Mouse (Mus musculus) lung, embryonic 14.5 days (tissue): Measurements from ENCODE around the gene Nr1h4. TPM values are rescaled to one million over a fixed set of nuclear protein-coding genes. Genes with fewer than 3 reads are reported as not detected.

Experiments used
- ATAC-seq: fragments of 200-750 bp; cut with Nextera tagmentation; 2 replicates; pipeline ENCODE4 v1.8.0; 2017; ENCODE audit warnings: mild to moderate bottlenecking, moderate TSS enrichment, moderate library complexity; ENCODE audit not compliant: insufficient read depth
- DNase-seq: peaks from one replicate; pipeline ENCODE4 v3.0.0-alpha.2; 2015
- H3K27ac ChIP-seq: fragments of 300-500 bp; sonication (generic); 2 replicates; pipeline ENCODE4 v1.5.1; 2014; ENCODE audit warnings: low read depth, mild to moderate bottlenecking, moderate library complexity
- H3K27me3 ChIP-seq: fragments of 300-500 bp; sonication (generic); 2 replicates; pipeline ENCODE4 v1.6.1; 2014; ENCODE audit warnings: low read length, control low read depth; ENCODE audit not compliant: insufficient read depth
- H3K36me3 ChIP-seq: fragments of 300-500 bp; sonication (generic); 2 replicates; pipeline ENCODE4 v1.6.1; 2014; ENCODE audit warnings: control low read depth; ENCODE audit not compliant: insufficient read depth
- H3K4me1 ChIP-seq: fragments of 300-500 bp; sonication (generic); 2 replicates; pipeline ENCODE4 v1.6.1; 2014; ENCODE audit warnings: antibody characterized with exemption, control low read depth; ENCODE audit not compliant: insufficient read depth
- H3K4me2 ChIP-seq: fragments of 300-500 bp; sonication (generic); 2 replicates; pipeline ENCODE4 v1.6.1; 2014; ENCODE audit warnings: mild to moderate bottlenecking
- H3K4me3 ChIP-seq: fragments of 300-500 bp; sonication (generic); 2 replicates; pipeline ENCODE4 v1.5.1; 2014; ENCODE audit warnings: low read depth, low read length
- H3K9ac ChIP-seq: fragments of 300-500 bp; sonication (generic); 2 replicates; pipeline ENCODE4 v1.6.1; 2014
- H3K9me3 ChIP-seq: fragments of 300-500 bp; sonication (generic); 2 replicates; pipeline ENCODE4 v1.6.1; 2016; ENCODE audit warnings: low read depth, low read length, control low read depth
- CTCF ChIP-seq: IDR thresholded peaks from 2 replicates; pipeline ENCODE4 v1.5.1; 2016; ENCODE audit warnings: antibody characterized with exemption, low read depth
- WGBS: fragments of 180-500 bp; shearing (Covaris S2); extraction: QIAGEN DNeasy Blood & Tissue Kit; methylation state at CpG from one replicate; pipeline ENCODE4 v1.1.7; 2014; 5-methylcytosine and 5-hydroxymethylcytosine counted together
- polyA plus RNA-seq: library from polyadenylated mRNA; unstranded; fragments of >200 nt; fragmentation: Nextera tagmentation; extraction: Ambion mirVana; gene quantifications from 2 replicates; pipeline ENCODE4 v1.2.1, GENCODE M21; 2014

Gene Nr1h4
- polyA plus RNA-seq, 1 experiment from 2014 or later: 0.38 TPM

DNA sequence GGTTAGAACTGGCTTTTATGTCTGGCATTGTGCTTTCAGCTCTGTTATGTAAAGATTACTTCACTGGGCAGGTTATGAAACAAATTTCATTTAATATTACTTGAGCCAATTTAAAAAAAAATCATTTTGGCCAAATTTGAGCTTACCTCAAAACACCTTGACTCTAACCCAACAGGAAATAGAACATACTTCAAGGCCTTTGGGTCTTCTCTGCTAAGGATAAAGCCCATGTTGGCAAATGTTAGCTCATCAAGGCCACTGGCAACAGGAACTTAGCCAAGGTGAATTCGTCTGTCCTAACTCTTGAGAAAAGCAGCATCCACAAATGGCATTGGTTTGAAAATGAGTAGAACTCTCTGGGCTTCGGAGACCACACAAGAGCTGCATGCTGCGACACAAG lies 43.1 kb downstream of the Nr1h4 start:
- ATAC-seq (no peak), DNase-seq (no peak)
- H3K4me3 ChIP-seq: no peak overlapping the region
- H3K27ac ChIP-seq: no peak overlapping the region
- TF ChIP-seq CTCF: no peak
- 83% methylated on average over 3 of the region's 3 CpGs for WGBS
- no peaks in the 10 kb centered on the region for H3K9me3 ChIP-seq
- no peaks in the 10 kb centered on the region for H3K27me3 ChIP-seq
- H3K4me1 ChIP-seq: no peaks in the 10 kb centered on the region
- H3K36me3 ChIP-seq: no peaks in the 10 kb centered on the region
- no peak overlapping the region for H3K4me2 ChIP-seq
- H3K9ac ChIP-seq: no peak overlapping the region

DNA sequence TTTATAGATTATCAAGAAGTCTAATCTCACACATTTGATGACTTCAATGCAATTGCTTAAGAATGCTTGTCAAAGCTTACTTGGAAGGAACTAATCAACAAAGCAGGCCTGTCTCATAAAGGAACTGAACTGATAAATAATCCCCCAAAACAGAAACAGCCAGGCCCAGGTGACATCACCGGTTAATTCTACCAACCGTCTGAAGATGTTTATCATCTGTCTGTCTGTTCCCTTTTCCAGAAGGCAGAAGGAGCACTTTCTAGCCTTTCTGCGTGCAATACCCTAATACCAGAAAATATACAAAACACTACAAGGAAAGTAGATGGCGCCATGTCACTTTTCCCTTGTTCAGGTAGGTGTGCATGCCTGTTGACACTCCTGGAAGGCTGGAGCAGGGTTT lies 43.9 kb downstream of the Nr1h4 start:
- H3K27ac ChIP-seq: no peak overlapping the region
- 58% methylated on average over 4 of the region's 4 CpGs for WGBS
- DNase-seq (no peak), ATAC-seq (no peak)
- H3K4me1 ChIP-seq: no peaks in the 10 kb centered on the region
- TF ChIP-seq CTCF: no peak
- H3K4me3 ChIP-seq: no peak overlapping the region
- H3K36me3 ChIP-seq: no peaks in the 10 kb centered on the region
- H3K4me2 ChIP-seq: no peak overlapping the region
- H3K27me3 ChIP-seq: no peaks in the 10 kb centered on the region
- no peak overlapping the region for H3K9ac ChIP-seq
- no peaks in the 10 kb centered on the region for H3K9me3 ChIP-seq

DNA sequence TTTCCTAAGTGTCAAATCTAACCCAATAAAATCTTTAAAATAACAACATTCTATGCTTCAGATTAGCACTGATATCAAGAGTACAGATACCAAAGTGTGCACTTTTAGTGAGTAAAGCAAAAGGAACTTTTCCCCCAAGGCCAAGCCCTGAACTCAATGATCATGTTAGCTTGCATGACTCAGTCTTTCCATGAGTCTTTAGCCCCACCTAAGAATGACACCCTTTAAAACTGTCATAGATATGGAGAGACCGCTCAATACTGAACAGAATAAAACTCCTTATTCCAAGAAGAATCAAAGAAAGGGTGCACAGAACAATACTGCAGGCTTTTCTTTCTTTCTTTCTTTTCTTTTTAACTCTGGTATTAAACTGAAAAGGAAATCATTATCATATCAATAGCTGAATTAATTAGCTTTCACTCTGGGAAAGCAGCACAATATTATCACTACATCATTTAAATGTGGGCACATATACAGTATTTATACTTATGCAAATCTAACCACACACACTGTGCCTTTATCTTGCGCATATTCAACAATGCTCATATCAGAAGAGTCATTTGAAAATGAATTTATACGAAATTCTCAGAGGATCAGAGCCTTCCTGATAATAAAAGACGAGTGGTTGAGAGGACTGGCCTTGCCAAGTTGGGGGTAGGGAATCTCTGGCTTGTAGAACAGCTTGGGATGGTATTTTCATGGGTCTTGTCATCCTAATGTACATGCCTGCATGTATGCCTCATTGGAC lies 46.2 kb downstream of the Nr1h4 start:
- H3K4me1 ChIP-seq: no peaks in the 10 kb centered on the region
- no peak for ATAC-seq
- 65% methylated on average over 4 of the region's 4 CpGs for whole genome bisulfite sequencing
- no peak for TF ChIP-seq CTCF
- no peaks in the 10 kb centered on the region for H3K9me3 ChIP-seq
- no peaks in the 10 kb centered on the region for H3K27me3 ChIP-seq
- H3K4me3 ChIP-seq: no peak overlapping the region
- no peaks in the 10 kb centered on the region for H3K36me3 ChIP-seq
- no peak overlapping the region for H3K9ac ChIP-seq
- H3K4me2 ChIP-seq: no peak overlapping the region
- no peak overlapping the region for H3K27ac ChIP-seq
- DNase-seq: no peak

DNA sequence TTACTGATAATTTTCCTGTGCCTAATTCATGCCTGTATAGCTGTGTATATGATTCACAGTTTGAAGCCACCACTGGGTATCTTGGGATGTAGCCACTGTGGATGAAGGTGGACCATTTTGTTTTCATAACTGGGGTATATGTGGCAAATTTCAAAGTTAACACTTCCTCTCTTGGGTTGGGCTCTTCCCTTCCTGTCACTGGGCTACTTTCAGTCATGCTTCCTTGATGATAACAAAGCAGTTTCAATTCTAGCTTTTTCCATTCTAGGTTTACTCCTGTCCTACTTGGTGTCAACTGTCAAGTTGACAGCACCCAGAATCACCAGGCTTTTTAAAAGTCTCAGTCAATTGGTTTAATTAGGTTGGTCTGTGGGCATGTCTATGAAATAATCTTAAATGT lies 48.5 kb downstream of the Nr1h4 start:
- no peak for ATAC-seq
- Histone ChIP-seq H3K27ac (no peak overlapping the region), H3K9me3 (no peaks in the 10 kb centered on the region), H3K27me3 (no peaks in the 10 kb centered on the region), H3K36me3 (no peaks in the 10 kb centered on the region), H3K4me3 (no peak overlapping the region), H3K9ac (no peak overlapping the region), H3K4me2 (no peak overlapping the region), H3K4me1 (no peaks in the 10 kb centered on the region)
- no peak for TF ChIP-seq CTCF
- no peak for DNase-seq

DNA sequence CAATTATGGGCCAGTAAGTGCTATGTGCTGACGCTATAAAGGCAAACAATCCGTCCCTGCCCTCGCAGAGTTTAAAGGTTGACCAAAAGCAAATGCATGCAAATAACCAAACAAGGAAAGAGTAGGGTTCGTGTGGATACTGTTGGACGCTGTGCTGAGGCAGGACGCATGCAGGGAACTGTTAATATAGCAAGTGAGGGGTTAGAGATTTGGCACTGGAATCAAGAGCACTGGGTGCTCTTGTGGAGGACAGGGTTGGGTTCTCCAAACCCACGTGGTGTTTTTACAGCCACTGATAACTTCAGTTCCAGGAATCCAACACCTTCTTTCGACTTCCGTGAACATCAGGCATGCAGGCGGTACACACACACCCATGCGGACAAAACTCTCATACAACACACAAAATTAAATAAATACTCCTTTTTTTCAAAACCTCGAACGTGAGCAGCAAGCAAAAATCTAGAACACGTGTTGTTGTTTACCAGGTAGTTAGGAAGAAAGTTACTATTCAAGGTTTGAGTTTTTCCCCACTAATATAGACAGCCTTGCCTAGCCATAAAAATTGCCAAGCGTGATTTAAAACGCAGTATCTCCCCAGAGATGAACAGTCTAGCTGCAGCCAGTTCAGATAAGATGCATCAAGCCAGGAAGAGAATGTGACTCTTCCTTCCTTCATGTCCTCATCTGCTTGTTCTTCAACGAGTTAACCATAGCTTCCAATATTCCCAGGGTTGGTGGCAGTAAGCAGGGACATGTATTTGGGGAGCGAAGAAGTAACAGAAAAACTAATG lies 49.4 kb downstream of the Nr1h4 start:
- no peaks in the 10 kb centered on the region for H3K36me3 ChIP-seq
- no peaks in the 10 kb centered on the region for H3K9me3 ChIP-seq
- DNase-seq (no peak), ATAC-seq (no peak)
- H3K27me3 ChIP-seq: no peaks in the 10 kb centered on the region
- no peak overlapping the region for H3K4me3 ChIP-seq
- no peak for TF ChIP-seq CTCF
- H3K27ac ChIP-seq: no peak overlapping the region
- WGBS: 74% methylated on average over 18 of the region's 18 CpGs
- no peaks in the 10 kb centered on the region for H3K4me1 ChIP-seq
- H3K9ac ChIP-seq: no peak overlapping the region
- H3K4me2 ChIP-seq: no peak overlapping the region

DNA sequence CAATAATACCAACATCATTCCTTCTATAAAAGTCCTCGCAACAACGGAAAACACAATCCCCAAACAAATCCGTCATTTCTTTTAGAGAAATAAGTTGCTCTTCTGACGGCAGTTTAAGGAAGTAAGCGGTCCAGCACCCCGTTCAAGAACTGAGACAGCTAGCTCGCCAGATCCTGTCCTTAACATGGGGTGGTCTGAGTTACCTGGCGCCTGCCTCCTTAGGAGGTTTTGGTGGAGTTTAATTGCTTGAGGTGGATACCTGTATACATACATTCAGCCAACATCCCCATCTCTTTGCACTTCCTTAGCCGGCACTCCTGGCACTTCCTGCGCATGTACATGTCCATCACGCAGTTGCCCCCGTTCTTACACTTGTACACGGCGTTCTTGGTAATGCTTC lies 50.3 kb downstream of the Nr1h4 start:
- TF ChIP-seq CTCF: no peak

DNA sequence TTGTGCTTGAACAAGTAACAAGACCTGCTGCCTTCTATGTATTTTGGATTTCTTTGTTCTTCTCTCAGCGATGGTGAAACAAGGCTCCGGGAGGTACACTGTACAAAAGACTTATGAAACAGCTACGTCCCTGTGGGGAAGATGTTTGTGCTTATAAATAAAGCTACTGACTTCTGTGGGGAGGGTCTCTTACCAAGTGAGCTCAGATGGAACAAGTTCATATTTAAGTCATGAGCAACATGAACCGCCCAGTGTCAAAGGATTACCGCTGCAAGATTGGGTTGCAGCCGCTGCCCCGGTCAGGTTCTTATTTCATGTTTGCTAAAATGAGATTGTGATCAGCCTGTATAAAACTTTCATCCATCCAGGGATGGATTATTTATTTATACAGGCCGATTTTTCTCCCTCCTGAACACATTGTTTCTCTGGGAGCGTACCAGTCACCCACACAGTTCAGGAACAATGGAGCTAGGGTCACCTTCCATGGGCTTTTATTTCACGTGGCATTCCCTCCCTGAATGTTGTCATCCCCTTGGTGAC lies 51.2 kb downstream of the Nr1h4 start:
- H3K27me3 ChIP-seq: no peaks in the 10 kb centered on the region
- DNase-seq: no peak
- ATAC-seq: no peak
- H3K4me1 ChIP-seq: no peaks in the 10 kb centered on the region
- H3K9me3 ChIP-seq: no peaks in the 10 kb centered on the region
- no peaks in the 10 kb centered on the region for H3K36me3 ChIP-seq
- H3K4me2 ChIP-seq: no peak overlapping the region
- WGBS: 61% methylated on average over 10 of the region's 10 CpGs
- H3K27ac ChIP-seq: no peak overlapping the region
- no peak overlapping the region for H3K4me3 ChIP-seq
- TF ChIP-seq CTCF: no peak
- no peak overlapping the region for H3K9ac ChIP-seq

More for the DNA sequence above, 50.3 kb downstream of the Nr1h4 start:
- Histone ChIP-seq H3K4me3 (no peak overlapping the region), H3K9ac (no peak overlapping the region), H3K4me1 (no peaks in the 10 kb centered on the region), H3K4me2 (no peak overlapping the region), H3K36me3 (no peaks in the 10 kb centered on the region), H3K27me3 (no peaks in the 10 kb centered on the region), H3K27ac (no peak overlapping the region), H3K9me3 (no peaks in the 10 kb centered on the region)
- WGBS: 88% methylated on average over 14 of the region's 14 CpGs
- DNase-seq (no peak), ATAC-seq (no peak)
